Mouse (Mus musculus) left cerebral cortex, adult 6 months (tissue): ENCODE data around the gene Foxred1. TPM values are rescaled to one million over a fixed set of nuclear protein-coding genes. Genes with fewer than 3 reads are reported as not detected.

Experiments
- long read RNA-seq, 2 experiments: library from polyadenylated mRNA; unstranded; transcript quantifications; one replicate each; pipeline ENCODE4 v2.0.0; 2019 to 2020
- polyA plus RNA-seq: library from polyadenylated mRNA; unstranded; fragments of <200 nt; fragmentation: Nextera tagmentation; gene quantifications from 2 replicates; pipeline ENCODE4 v1.2.3, GENCODE M21; 2021

Foxred1 gene
- 14.9 and 18.7 TPM in 2 replicates for polyA plus RNA-seq
- long read RNA-seq, experiment 1, transcript Foxred1-202 (11 exons, 2,289 nt) = major isoform, 101 of 164 reads
- long read RNA-seq, experiment 1, partial matches to known transcripts = 9 of 164 reads
- long read RNA-seq, experiment 1, other reads (novel, unspliced or antisense) = 49 of 164 reads
- long read RNA-seq, experiment 2, transcript Foxred1-202 (11 exons, 2,289 nt) = major isoform, 17 of 32 reads
- long read RNA-seq, experiment 2, partial matches to known transcripts = 3 of 32 reads
- long read RNA-seq, experiment 2, other reads (novel, unspliced or antisense) = 10 of 32 reads

GRCm38 (mm10) chr9:35210542-35211474 is at the start of gene Foxred1:
Gene Foxred1, minus strand, starts transcription at chr9:35211055.

GRCm38 (mm10) chr9:35199772-35200471 is 10.9 kb downstream of the Foxred1 start, which contains the start of the genes Srpr and Tirap:
Gene Srpr, plus strand, starts transcription at chr9:35200175.
Gene Tirap, minus strand, starts transcription at chr9:35200291.

GRCm38 (mm10) chr9:35175251-35176123 is 35.4 kb downstream of the Foxred1 start, which contains the start of gene Dcps:
Gene Dcps, minus strand, starts transcription at chr9:35176061.

Other genes starting within 250 kb of the Foxred1 start
- gene St3gal4, start 91.8 kb downstream of the Foxred1 start, polyA plus RNA-seq = 30.8 and 35.2 TPM in 2 replicates
- 22.0 and 26.6 TPM in 2 replicates for gene Dcps, start 35.0 kb downstream of the Foxred1 start, polyA plus RNA-seq
- 81.9 and 95.1 TPM in 2 replicates for gene Srpr, start 10.9 kb downstream of the Foxred1 start, polyA plus RNA-seq
- 1.4 and 1.6 TPM in 2 replicates for gene Tirap, start 10.8 kb downstream of the Foxred1 start, polyA plus RNA-seq
- 15.2 and 15.4 TPM in 2 replicates for gene Fam118b, start 56.8 kb upstream of the Foxred1 start, polyA plus RNA-seq
- gene Rpusd4, start 56.8 kb upstream of the Foxred1 start, polyA plus RNA-seq = 9.2 and 9.8 TPM in 2 replicates
- 0.59 and 0.90 TPM in 2 replicates for gene Cdon, start 210.1 kb upstream of the Foxred1 start, polyA plus RNA-seq